Mouse (Mus musculus) brain, embryonic 14.5 days (tissue): Measurements from ENCODE around the gene 9030025P20Rik.

Source experiments
- CTCF ChIP-seq: fragments of 200-500 bp; IDR thresholded peaks from 2 replicates; pipeline ENCODE4 v1.5.1; 2012; ENCODE audit warnings: inconsistent platforms, mild to moderate bottlenecking, moderate library complexity, borderline replicate concordance; ENCODE audit not compliant: insufficient read depth, insufficient read length; ENCODE audit errors: extremely low read depth
- POLR2A ChIP-seq: fragments of 200-500 bp; IDR thresholded peaks from 2 replicates; pipeline ENCODE4 v1.6.1; 2012; ENCODE audit warnings: mild to moderate bottlenecking, inconsistent platforms, borderline replicate concordance; ENCODE audit not compliant: poor library complexity, insufficient read depth, insufficient read length, severe bottlenecking; ENCODE audit errors: extremely low read depth

GRCm38 (mm10) chr17:14949161-14949827 lies 29.0 kb upstream of the 9030025P20Rik start:
- no peak for TF ChIP-seq CTCF
- no peak for TF ChIP-seq POLR2A
